Mouse (Mus musculus) spleen, postnatal 36 days (tissue): ENCODE data around the gene Pigv.

Experiments used
- DNase-seq, 2 experiments: peaks; one replicate each; pipeline ENCODE4 v3.0.0; 2022; ENCODE audit warnings: low spot score in 2 of 2, mixed read lengths in 1 of 2

Pigv gene

GRCm38 (mm10) chr4:133613867-133614266 lies 58.6 kb downstream of the Pigv start:
- no peak for DNase-seq

- no peak for DNase-seq
Observed at GRCm38 (mm10) chr4:133613026-133613425, 59.4 kb downstream of the Pigv start.

- no peak for DNase-seq
Observed at GRCm38 (mm10) chr4:133612416-133612815, 60.0 kb downstream of the Pigv start.

- no peak for DNase-seq
Observed at GRCm38 (mm10) chr4:133611815-133612214, 60.6 kb downstream of the Pigv start.
